Mouse (Mus musculus) erythroblast, embryonic 14.5 days (primary cell): ENCODE data around the gene Farp1.

ENCODE experiments used
- GATA1 ChIP-seq: IDR thresholded peaks from 2 replicates; pipeline ENCODE4 v1.6.1; 2012; ENCODE audit warnings: low read length, inconsistent platforms, mixed read lengths
- TAL1 ChIP-seq: IDR thresholded peaks from 3 replicates; pipeline ENCODE4 v1.6.1; 2012; ENCODE audit warnings: low read length, inconsistent platforms, mixed read lengths

DNA sequence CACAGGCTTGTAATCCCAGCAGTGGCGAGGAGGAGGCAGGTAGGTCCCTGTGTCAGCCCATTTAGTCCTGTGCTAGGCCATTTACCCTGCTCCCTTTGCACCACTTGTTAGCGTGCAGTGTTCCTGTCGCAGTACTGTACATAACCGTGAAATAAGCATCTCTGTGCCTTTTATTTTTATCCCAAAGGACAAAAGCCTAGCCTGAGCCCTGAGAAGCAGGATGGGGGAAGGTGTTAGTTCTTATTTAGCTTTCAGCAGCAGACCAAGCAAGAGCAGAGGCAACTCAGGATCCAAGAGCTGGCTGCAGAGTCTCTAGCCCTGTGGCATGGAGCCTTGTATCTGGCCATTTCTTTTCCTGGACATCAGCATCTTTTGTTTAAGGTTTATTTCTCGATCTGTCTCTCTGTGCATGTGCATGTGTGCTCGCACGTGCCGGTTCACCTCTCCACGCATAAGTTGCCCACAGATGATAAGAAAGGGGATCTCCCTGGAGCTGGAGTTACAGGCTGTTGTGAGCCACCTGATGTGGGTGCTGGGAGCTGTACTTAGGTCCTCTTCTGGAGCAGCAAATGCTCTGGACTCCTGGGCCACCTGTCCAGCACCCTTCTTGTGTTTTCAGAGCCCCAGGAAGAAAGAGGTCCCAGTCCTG lies 11.4 kb downstream of the Farp1 start:
- TF ChIP-seq TAL1 (no peak), GATA1 (no peak)
